Mouse (Mus musculus) ES-E14 (cell line): ENCODE data around the gene Plxdc2.

Experiments used
- CHD2 ChIP-seq: IDR thresholded peaks from 2 replicates; pipeline ENCODE4 v1.6.1; 2014; ENCODE audit warnings: mild to moderate bottlenecking, low read depth, low read length, inconsistent platforms
- HCFC1 ChIP-seq: IDR thresholded peaks from 2 replicates; pipeline ENCODE4 v1.6.1; 2012; ENCODE audit warnings: low read length, inconsistent platforms, borderline replicate concordance; ENCODE audit not compliant: insufficient read depth
- MAFK ChIP-seq: IDR thresholded peaks from 2 replicates; pipeline ENCODE4 v1.6.1; 2014; ENCODE audit warnings: mild to moderate bottlenecking, low read depth, low read length, inconsistent platforms; ENCODE audit not compliant: insufficient read depth
- ZNF384 ChIP-seq: IDR thresholded peaks from 2 replicates; pipeline ENCODE4 v1.6.1; 2012; ENCODE audit warnings: low read depth, low read length, inconsistent platforms

DNA sequence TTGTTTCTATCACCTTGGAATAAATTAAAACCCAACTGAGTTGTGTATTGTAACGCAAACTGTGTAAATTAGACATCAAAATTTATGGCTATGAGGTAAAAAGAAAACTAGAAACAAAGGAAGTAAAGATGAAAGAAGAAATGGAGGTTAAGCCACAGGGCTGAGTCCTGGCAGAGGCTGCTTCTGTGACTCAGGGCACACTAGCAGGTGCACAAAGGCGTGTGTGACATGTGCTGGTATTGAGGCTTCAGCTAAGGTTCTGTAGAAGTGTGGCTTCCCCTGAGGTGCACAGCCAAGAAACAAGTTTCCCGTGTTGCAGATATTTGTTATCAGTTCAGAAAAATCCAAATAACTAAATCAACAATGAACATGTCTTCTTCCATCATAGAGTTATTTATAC, 5.0 kb upstream of the Plxdc2 start:
- TF ChIP-seq HCFC1, result no peak
- no peak for TF ChIP-seq CHD2
- no peak for TF ChIP-seq MAFK
- no peak for TF ChIP-seq ZNF384
